Mouse (Mus musculus) cerebellum, postnatal 36 days (tissue): ENCODE measurements around the gene Tspan10.
"Not testable (repeated sequence)": the region's sequence is repeated elsewhere in the genome, so short reads cannot be mapped to it uniquely, and the experiment has no call there.

Experiments
- DNase-seq, 2 experiments: peaks; one replicate each; pipeline ENCODE4 v3.0.0; 2021 to 2022; ENCODE audit warnings: mixed read lengths in 2 of 2

Tspan10 gene

DNA sequence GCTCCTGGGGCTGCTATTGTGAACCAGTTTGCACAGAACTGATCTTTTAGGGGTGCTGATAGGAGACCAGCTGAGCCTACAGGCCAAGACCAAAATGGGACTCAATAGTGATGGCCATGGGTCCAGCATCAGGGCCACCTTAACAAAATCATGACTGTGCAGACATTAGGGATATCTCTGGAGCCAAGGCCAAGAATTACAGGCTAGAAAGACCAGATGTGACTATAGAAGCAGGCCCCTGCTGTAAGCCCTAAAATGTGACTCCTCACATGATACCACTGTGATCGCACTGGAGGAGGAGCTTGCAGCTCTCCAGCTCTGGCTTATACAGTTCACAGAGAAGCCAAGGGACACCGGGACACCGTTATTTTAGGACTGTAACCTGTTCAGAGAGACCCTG, at the start of gene Tspan10:
Gene Tspan10 (plus strand): TSS at position 301 of the 400 bp plus-strand sequence.
- no peak for DNase-seq

DNA sequence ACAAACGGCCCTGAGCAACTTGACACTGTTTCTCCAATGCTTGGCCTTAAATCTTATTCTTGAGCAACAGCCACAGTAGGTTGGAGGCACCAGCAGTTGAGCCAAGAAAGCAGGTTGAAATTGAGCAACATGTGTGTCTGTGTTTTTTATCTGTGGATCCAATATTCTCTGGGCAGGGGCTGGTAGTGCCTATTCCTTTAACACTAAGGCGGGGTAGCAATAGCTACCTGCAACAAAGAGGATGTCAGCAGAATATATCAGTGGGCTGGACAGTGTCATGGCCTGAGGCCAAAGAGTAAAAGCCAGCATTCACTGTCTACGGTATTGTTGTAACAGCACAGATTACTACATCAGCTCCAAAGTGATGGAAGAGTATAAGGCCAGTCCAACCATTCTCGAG, 46.8 kb upstream of the Tspan10 start:
- DNase-seq: no peak

DNA sequence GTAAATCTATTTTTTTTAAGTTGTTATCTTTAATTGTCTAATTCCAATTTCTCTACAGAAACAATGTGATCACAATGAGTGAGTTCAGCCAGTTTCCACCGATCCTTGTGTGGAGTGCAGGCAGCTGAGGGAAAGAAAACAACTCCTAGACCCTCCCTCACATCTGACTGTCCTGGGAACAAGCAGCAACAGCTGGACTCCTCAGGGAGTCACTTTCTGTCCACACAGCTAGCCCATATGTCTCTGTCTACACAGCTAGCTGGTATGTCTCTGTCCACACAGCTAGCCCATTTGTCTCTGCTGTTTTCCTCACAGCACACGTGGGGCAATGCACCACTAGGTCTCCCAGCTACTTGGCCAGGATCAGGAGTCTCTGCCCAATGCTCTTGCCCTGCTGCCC, 44.8 kb upstream of the Tspan10 start:
- no peak for DNase-seq

DNA sequence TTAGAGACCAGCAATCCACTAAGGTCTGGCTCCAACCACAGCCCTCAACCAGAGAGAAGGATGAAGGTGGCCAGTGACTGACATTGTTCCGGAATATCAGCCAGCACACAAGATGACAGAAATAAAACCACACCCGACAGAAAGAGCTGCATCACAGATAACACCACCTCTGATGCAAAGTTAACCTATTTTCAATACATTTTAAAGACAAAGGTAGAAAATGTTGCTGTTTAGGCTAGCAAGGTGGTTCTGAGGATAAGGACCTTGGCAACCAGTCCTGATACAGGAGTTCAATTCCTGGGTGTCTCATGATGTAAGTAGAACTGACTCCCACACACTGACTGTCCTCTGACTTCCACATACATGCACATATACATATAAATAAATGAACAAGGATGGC, 43.1 kb upstream of the Tspan10 start:
- no peak for DNase-seq

DNA sequence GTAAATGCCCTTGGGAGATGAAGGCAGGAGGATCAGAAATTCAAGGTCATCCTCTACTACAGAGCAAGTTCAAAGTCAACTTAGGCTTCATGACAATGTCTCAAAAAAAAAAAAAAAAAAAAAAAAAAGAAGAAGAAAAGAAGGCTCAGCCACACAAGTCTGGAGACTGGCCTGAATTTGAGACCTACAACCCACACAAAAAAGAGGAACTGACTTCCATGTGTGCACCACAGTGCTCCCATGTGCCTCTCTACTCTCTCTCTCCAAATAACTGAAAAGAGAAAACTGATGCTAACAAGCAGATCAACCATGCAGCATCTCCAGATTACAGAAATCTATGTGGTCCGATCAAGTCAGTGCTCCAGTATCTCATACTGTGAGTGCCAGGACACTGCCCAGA, 37.6 kb upstream of the Tspan10 start:
- DNase-seq: no peak

DNA sequence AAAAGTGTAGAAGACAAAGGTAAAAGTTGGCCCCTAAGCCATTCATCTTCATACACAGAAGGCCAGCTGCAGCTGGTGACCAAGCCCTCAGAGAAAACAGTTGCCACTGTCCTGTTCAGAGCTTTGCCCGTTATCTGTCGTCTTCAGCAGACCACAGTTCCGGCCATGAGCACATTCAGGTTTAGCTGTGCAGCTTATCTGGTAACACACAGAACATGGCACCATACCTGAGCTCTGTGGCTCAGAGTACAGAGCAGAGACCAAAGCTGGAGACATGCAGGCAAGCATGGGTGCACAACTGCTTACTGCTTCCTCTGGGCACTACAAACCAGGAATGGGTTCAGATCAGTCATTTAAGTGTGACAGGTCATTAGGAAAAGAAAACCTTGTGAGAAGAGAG, 36.6 kb upstream of the Tspan10 start:
- no peak for DNase-seq

DNA sequence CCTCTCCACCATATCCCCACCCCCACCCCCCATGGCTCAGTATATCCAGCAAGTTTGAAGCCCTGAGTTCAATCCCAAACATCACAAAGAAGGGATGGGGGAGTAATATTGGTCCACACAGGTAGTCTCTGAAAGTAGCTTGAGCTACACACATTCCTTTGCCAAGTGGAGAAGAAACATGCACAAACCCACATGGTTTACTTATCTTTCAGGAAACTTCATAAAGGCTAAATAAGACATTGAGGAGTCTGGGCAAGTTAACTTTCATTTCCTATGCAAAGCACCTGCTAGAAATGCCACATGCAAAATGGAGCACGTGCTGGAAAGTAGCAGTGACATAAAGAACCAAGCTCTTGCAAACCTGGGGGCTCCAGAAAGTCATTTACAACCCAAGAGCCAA, 36.0 kb upstream of the Tspan10 start:
- no peak for DNase-seq

DNA sequence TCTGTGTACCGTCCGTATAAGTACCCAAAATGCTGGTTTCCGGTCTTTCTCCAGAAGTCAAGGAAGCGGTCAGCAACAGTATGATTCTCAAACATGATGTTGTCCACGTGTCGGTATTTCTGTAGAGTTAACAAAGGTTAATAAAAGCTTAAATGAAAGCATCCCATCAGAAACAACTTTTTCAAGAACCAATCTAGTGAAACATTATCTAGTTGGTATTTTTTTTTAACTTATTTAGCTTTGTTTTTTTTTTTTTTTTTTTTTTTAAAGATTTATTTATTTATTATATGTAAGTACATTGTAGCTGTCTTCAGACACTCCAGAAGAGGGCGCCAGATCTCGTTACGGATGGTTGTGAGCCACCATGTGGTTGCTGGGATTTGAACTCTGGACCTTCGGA, 28.8 kb upstream of the Tspan10 start:
- not testable (repeated sequence) for DNase-seq

DNA sequence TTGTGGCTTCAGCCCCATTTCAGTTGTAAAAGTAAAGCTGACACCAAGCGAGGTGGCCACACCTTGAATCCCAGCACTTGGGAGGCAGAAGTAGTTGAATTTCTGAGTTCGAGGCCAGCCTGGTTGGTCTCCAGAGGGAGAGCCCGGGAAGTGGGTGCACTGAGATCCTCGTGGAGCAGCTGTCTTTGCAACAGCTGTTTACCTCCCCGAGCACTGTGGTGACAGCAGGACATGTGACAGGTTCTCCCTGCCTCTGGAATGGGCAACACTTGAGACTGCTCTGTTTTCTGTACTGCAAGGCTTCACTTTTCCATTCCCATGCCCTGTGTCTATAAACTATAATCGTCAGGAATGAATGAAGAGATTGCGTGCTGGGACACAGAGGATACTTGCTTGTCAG, 24.6 kb upstream of the Tspan10 start:
- DNase-seq: no peak

DNA sequence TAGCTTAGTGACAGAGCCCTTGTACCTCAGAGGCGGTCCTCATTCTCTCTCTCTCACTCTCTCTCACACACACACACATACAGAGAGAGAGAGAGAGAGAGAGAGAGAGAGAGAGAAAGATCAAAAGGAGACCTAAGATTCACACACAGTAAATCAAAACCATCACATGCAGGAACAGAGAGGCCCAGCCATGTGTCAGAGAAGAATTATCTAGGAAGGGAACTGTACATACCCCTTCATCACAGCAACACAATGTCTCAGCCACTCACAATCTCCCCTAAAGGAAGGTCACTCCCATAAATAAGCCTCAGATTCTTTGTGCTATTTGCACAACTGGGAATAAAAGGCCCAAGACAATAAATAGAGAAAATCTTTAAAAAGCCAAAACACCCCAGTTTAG, 23.9 kb upstream of the Tspan10 start:
- no peak for DNase-seq

DNA sequence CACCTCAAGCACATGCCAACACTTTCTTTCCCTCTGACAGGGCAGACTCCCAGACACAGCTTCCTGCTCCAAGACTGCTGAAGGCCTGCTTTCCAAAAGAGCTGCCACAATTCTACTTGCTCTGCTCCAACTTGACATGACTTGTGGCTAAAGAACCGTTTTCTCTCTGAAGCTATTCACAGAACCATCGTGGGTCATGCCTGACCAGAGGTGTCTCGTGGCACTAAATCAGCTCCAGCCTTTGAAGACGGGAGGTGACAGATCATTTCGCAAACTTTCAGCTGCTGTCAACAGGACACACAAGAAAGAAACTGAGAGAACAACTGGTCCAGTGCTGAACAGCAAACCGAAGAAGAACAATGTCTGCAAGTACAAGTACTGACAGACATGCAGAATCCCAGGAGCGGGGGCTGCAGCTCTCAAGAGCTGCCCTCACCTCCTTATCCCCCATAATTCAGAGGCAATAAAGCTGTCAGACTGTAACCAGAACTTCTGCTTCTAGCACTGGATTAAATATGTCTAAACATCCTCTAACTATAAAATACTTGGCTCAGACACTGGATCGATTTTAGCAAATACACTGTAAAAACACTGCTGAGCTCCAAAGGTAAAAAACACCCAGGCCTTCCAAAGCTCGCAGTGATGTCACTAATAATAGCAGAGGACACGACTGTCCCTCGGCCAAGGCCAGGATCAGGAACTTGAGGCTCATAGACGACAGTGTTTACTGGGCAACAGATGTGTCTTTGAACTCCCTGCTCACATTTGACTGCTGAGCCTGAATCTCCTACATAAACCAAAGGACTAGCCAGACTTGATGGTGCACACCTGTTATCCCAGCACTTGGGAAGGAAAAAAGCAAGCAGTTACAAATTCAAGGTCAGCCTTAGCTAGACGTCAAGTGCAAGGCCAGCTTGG, 19.5 kb upstream of the Tspan10 start:
- no peak for DNase-seq

DNA sequence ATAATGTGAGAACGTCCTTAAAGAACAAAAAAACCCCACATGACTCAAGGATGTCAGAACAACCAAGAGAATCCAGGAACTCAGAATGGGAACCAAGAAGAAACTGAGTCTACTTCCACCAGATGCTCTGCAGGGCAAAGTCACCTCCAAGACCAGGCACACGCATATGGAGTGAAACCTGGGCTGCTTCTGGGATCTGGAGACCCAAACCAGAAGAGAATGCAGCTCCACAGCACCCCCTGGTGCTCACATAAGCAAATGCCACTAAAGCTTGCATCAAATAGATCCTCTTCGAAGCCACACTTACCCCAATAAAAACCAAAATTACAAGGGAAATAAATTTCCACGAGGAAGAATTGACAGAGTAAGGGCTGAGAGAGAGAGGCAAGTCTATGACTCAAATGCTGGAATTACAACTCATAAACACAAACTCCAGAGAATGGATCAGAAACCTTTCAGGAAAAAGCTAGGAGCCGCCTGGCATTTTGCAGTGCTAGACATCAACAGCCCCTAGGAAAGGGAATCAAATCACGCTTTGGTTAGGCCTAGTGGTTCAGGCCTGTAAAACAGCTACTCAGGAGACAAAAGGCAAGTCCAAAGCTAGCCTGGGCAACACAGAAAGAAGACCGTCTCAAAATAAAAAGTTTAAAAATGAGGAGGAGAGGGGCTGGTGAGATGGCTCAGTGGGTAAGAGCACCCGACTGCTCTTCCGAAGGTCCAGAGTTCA, 18.7 kb upstream of the Tspan10 start:
- peak; percentile 60 to 65 for DNase-seq

DNA sequence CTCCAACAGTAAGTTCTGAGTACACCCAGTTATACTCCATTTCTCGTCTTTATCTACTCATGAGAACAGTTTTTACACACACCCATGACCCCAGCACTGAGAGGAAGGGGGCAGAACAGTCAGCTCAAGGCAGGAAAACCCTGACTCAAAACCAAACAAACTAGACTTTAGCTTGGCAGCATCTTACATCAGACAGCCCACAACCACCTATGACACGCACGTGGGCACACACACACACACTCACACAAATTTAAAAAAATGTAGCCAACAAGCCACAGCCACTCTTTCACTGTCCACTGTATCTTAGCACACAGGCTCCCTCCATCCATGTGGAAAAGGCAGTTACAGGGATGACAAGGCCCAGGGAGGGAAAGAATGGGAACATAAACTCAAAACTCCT, 15.7 kb upstream of the Tspan10 start:
- DNase-seq: no peak

DNA sequence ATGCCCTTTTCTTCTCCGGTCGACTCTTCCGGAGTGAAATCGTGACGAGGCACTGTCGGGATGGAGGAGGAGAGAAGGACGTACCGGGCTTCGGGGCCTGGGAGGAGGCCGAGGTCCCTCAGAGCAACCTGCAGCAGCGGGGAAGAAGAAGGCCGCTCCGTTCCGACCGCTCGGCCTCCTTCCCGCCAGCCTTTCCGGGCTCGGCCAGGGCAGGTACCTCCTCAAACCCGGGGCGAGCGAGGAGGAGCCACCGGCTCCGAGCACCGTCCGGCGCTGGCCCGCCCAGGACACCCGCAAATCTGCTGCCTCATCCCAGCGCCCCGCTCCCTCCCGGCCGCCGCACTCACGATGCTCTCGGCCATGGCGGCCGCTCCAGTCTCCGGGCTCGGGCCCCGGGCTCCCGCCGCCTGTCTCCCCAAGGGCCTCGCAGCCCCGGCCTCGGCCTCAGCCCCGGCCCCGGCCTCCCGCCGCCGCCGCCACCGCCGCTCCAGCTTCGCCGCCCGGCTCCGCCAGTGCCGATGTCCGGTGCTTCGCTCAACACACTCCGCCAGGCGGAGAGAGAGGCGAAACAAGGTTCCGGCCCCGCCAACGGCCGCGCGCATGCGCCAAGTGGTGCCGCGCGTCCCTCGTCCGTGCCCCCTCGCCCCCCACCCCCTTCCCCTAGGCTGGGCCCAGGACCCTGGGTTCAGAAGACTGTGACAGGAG, 5.1 kb upstream of the Tspan10 start, which contains the start of gene Nploc4:
Gene Nploc4 (minus strand): TSS at position 557 of the 705 bp plus-strand sequence.
- peak; percentile 88 to 89 for DNase-seq

DNA sequence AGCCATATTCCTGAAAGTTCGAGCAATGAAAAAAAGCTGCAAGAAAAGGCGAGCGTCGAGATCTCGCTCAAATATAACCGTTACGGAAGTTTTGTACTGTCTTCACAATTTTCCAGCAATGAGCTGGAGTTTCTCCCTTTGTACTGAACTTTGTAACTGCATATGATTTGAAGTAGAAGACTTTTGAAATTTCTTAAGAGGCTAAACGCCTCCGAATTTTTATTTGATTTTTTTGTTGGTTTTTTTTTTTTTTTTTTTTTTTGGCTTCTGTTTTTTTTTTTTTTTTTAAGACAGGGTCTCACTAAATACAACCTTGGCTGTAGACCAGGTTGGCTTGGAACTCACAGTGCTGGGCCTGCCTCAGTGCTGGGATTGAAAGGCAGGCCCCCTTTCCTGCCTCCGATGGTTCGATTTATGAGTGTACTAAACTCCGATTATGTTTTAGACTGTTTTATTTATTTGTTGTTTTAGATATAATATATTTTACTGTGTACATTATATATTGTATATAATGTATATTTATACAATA, 4.5 kb upstream of the Tspan10 start:
- no peak for DNase-seq

DNA sequence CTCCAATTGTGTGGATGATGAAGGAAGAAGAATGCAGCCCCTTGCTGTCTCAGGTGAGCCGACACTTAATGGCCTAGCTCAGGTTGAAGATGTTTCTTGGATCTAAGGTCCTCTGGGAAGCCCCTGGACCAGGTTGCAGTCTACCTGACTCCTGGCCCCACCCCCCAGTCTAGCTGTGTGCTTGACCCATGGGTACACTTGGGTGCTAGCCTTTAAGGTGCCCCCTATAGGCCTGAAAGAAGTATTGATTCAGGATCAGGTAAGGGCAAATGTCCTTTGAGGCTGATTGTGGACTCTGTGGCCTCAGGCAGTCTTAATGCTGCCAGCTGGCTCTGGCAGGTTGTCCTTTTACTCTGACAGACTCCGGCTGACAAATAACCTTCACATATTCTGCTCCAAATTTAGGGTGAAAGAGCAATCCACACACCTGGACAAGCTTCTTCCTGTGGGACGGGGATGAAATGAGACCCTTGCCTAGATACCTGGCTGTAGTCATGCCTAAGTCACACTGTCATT, 379 bp downstream of the Tspan10 start:
- no peak for DNase-seq

DNA sequence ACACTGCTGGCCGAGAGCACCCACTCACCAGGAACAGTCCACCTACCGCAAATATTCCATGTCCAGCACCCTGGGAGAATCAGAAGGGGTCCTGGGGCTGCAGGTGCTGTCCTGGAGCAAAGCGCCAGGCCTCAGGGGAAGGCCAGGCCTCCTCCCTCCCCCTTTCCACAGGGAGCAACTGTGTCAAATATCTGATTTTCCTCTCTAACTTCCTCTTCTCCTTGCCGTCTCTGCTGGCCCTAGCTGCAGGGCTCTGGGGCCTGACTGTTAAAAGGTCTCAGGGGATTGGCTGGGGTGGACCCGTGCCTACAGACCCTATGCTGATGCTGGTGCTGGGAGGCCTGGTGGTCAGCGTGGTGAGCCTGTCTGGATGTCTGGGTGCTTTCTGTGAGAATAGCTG, 1.7 kb downstream of the Tspan10 start:
- DNase-seq: no peak

DNA sequence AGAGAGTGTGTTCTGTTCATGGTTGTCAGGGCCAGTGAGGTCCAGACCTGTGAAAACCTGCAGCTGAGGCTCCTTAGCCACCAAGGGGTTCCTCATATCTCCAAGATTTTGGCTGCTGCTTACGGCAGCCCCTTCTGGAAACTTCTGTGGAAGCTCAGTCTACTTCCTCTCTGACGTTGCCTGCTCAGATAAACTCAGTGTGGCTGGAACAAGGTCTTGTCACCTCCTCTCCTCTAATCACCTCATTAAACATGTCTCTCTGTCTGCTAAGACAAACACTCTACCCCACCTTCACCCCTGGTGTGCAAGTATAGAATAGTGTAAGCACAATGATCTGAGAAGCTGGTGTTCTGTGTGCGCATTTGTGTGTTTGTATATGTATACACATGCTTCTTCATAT, 3.0 kb downstream of the Tspan10 start:
- DNase-seq: no peak

DNA sequence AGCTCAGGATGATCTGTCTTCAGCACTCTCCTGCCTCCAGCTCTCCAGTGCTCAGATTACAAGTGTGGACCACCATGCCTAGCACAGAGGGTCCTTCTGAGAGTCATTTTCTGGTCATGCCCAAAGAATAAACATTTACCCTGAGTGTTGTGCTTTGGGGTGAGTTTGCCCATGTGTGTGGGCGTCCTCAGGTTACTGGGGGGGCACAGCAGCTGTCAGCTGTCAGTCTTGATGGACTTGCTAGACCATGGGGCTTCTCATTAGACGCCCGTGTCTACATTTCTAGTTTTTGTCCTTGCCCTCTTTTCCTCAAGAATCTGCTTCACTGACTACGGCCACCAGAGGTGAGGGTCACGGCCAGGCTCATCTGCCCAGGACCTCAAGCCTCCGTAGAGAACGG, 4.7 kb downstream of the Tspan10 start:
- no peak for DNase-seq

DNA sequence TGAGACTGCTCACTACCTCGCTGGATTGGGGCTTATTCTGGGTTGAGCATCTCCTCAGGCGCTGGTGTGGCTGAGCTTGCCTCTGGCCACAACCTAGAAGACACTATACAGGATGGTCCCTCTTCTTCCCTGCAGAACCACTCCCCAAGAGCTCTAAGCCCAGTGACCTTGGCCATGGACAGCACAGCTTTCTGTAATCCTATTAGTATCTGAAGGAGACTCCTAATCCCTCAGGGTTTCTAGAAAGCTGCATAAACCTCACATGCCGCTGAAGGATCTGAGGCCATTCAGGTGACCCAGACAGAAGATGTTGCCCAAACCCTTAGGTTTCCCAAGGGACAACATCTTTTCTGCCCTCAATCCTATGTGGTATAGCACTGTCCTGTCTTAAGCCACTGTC, 9.8 kb downstream of the Tspan10 start:
- DNase-seq: no peak

DNA sequence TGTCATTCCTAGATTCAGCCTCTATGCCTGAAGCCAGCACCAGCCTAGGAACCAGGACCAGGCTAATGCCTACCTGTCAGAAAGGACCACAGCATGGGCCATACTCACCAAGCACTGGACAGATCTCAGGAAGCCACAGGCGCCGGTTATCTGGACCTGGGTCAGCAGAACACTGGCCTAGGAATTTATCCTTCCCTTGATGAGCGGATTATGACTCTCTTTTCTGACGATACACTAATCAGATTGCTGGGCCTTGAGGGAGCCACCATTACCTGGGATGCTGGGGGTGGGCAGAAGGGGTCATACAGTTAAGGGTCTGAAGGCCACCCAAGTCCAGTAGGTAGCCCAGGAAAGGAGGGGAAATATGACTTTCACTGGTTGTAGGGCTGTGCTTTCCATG, 10.9 kb downstream of the Tspan10 start, which contains the start of gene Pde6g:
Gene Pde6g (minus strand): TSS at position 195 of the 400 bp plus-strand sequence.
- DNase-seq: no peak

DNA sequence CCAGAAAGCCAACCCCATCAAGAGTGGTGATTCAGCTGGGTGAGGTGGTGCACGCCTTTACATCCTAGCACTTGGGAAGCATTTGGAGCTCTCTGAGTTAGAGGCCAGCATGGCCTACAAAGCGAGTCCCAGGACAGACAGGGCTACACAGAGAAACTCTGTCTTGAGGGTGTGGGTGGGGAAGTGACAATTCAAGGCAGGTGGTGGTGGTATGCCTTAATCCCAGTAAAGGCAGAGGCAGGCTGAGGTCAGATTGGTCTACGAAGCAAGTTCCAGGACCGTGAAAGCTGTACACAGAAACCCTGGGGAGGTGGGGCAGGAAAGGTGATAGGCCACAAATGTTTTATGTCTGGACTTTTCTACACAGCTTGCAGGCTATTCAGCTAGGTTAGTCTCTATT, 12.5 kb downstream of the Tspan10 start:
- DNase-seq: no peak

DNA sequence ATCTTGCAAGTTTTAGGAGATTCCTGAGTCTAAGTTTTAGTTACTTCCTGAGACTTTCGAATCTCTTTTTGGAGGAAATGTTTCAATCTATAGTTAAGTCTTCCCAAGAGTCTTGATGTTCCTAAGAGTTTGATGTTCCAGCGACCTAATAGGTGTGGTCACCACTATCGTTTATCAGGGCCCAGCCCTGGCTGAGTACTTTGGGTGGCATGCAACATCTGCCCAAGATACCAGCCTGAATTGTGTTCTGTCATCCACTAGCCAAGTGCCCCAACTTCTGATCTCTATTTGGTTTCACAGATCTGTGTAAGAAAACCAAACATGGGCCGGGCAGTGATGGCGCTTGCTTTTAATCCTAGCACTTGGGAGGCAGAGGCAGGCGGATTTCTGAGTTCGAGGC, 13.0 kb downstream of the Tspan10 start:
- DNase-seq: no peak
